Mouse (Mus musculus): ENCODE results near the gene B430305J03Rik. TPM values are rescaled to one million over a fixed set of nuclear protein-coding genes. Genes with fewer than 3 reads are reported as not detected.

The B430305J03Rik gene
- total and polyA plus RNA-seq, 3 experiments = not detected

DNA sequence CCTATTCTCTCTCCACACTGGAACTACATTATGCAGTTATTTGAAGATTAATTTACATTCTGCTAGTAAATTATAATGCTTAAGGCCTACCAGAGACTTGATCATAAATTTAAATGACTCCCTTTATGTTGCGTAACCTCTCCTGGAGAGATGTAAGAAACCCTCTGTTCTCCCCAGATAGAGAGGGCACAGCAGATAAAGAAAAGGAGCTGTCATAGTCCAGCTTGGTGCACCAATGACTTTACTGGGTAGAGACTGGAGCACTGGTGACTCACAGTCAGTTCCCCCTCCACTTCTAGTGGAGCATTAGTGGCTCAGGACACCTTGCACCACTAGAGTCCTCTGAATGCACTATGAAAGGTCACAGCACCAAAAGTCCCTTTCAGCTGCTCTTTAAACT lies 27.1 kb upstream of the B430305J03Rik start:
- no peak for TF ChIP-seq NRF1 (IDR thresholded peaks at IDR 0.05; ENCODE audit: low read depth, low read length)
- no peak for TF ChIP-seq HCFC1 (IDR thresholded peaks at IDR 0.05; ENCODE audit: low read depth, low read length)
- TF ChIP-seq MAFK (IDR thresholded peaks at IDR 0.05; ENCODE audit: insufficient replicate concordance, low read length) = no peak
- TF ChIP-seq CHD1 (IDR thresholded peaks at IDR 0.05; ENCODE audit: low read depth, low read length) = no peak
- TF ChIP-seq BHLHE40 (IDR thresholded peaks at IDR 0.05; ENCODE audit: low read depth, low read length) = no peak
- H3K27ac ChIP-seq (ENCODE audit: insufficient read depth, low read depth) = no peak overlapping the region
- no peak overlapping the region for H3K4me3 ChIP-seq (replicated peaks in 1 of 3; ENCODE audit: low read depth in 2 of 3, low read length in 2 of 3, poor library complexity in 1 of 3)
- H3K4me1 ChIP-seq (ENCODE audit: control insufficient read depth in 1 of 2, insufficient read depth in 2 of 2) = no peaks in the 10 kb centered on the region
- no peak overlapping the region for H3K4me2 ChIP-seq (ENCODE audit: insufficient read depth, low read depth, poor library complexity, severe bottlenecking)
- no peaks in the 10 kb centered on the region for H3K79me2 ChIP-seq (replicated peaks; ENCODE audit: control insufficient read depth, extremely low read depth, insufficient read depth, poor library complexity, severe bottlenecking)
- dilution Hi-C loops (cut with MboI; ENCODE audit: extremely low pct_ligation_motif_present, extremely low pct_unique_long_range_greater_than_20kb, low sequenced_read_pairs) = no loop called here
- no peak overlapping the region for H3K9ac ChIP-seq (ENCODE audit: insufficient read depth, low read depth)
- in situ Hi-C loops (cut with MboI; ENCODE audit: low pct_ligation_motif_present, low pct_unique_long_range_greater_than_20kb, low sequenced_read_pairs) = no loop called here
- H3K36me3 ChIP-seq (replicated peaks in 1 of 2; ENCODE audit: control insufficient read depth in 1 of 2, insufficient read depth in 1 of 2, low read length in 1 of 2) = no peaks in the 10 kb centered on the region
- DNase-seq (ENCODE audit: extremely low read depth) = no peak
- H3K27me3 ChIP-seq (replicated peaks) = no peaks in the 10 kb centered on the region
- peaks cover 46% of the 10 kb centered on the region for H3K9me3 ChIP-seq (replicated peaks; ENCODE audit: low read length)

DNA sequence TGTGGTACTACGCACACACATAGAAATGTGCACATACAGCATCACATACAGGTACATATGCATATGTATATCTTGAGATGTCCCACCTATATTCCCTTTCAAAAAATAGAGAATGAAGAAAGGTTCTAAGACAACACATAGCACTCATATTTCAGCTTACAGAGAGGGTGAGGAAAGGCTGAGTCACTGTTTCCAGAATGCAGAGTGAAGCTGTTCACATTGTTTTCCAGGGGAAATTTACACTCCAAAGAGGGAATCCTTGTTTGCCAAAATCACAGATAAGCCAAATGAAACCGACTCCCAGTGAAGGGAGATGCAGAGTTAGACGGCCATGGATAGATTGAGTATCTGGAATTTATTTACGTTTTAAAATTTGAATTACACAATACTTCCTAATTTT lies 25.8 kb upstream of the B430305J03Rik start:
- dilution Hi-C loops (cut with MboI; ENCODE audit: extremely low pct_ligation_motif_present, extremely low pct_unique_long_range_greater_than_20kb, low sequenced_read_pairs) (no loop called here), in situ Hi-C loops (cut with MboI; ENCODE audit: low pct_ligation_motif_present, low pct_unique_long_range_greater_than_20kb, low sequenced_read_pairs) (no loop called here)
- H3K79me2 ChIP-seq (replicated peaks; ENCODE audit: control insufficient read depth, extremely low read depth, insufficient read depth, poor library complexity, severe bottlenecking) = no peaks in the 10 kb centered on the region
- H3K4me2 ChIP-seq (ENCODE audit: insufficient read depth, low read depth, poor library complexity, severe bottlenecking) = no peak overlapping the region
- H3K27ac ChIP-seq (ENCODE audit: insufficient read depth, low read depth) = no peak overlapping the region
- no peaks in the 10 kb centered on the region for H3K4me1 ChIP-seq (ENCODE audit: control insufficient read depth in 1 of 2, insufficient read depth in 2 of 2)
- TF ChIP-seq ELF1 (IDR thresholded peaks at IDR 0.05; ENCODE audit: low read depth, low read length) (no peak), SIN3A (IDR thresholded peaks at IDR 0.05; ENCODE audit: low read length) (no peak), MEF2A (IDR thresholded peaks at IDR 0.05; ENCODE audit: borderline replicate concordance, low read depth, low read length) (no peak), POLR2AphosphoS2 (IDR thresholded peaks at IDR 0.05; ENCODE audit: low read depth, low read length) (no peak), CHD1 (IDR thresholded peaks at IDR 0.05; ENCODE audit: low read depth, low read length) (no peak), TBP (conservative IDR thresholded peaks at IDR 0.05; ENCODE audit: low read depth, low read length) (no peak), JUND (conservative IDR thresholded peaks at IDR 0.05; ENCODE audit: low read depth, low read length) (no peak)
- DNase-seq (ENCODE audit: extremely low read depth) = no peak
- no peaks in the 10 kb centered on the region for H3K36me3 ChIP-seq (replicated peaks in 1 of 2; ENCODE audit: control insufficient read depth in 1 of 2, insufficient read depth in 1 of 2, low read length in 1 of 2)
- no peaks in the 10 kb centered on the region for H3K27me3 ChIP-seq (replicated peaks)
- H3K9me3 ChIP-seq (replicated peaks; ENCODE audit: low read length) = peaks cover 45% of the 10 kb centered on the region
- H3K9ac ChIP-seq (ENCODE audit: insufficient read depth, low read depth) = no peak overlapping the region
- H3K4me3 ChIP-seq (replicated peaks in 1 of 3; ENCODE audit: low read depth in 2 of 3, low read length in 2 of 3, poor library complexity in 1 of 3) = no peak overlapping the region

DNA sequence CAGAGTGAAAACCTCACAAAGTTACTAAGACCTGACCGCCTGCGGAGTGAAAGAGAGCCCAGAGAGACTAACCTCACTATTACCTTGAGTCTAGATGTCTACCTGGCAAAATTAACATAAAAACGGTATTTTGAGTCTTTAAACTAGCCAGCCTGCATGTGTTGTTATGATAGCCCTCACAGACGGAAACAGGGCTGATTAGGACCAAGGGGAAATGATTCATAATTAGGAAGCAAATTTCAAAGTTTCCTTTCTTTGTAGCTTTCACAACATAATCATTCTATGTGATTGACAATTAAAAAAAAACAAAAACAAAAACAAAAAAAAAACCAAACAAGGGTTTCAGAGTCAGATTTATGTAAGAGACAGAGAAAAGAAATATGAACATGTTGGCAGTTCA lies 20.6 kb upstream of the B430305J03Rik start:
- Histone ChIP-seq H3K4me2 (ENCODE audit: insufficient read depth, low read depth, poor library complexity, severe bottlenecking) (no peak overlapping the region), H3K4me1 (ENCODE audit: control insufficient read depth in 1 of 2, insufficient read depth in 2 of 2) (no peaks in the 10 kb centered on the region), H3K36me3 (replicated peaks in 1 of 2; ENCODE audit: control insufficient read depth in 1 of 2, insufficient read depth in 1 of 2, low read length in 1 of 2) (no peaks in the 10 kb centered on the region), H3K79me2 (replicated peaks; ENCODE audit: control insufficient read depth, extremely low read depth, insufficient read depth, poor library complexity, severe bottlenecking) (no peaks in the 10 kb centered on the region), H3K4me3 (replicated peaks in 1 of 3; ENCODE audit: low read depth in 2 of 3, low read length in 2 of 3, poor library complexity in 1 of 3) (no peak overlapping the region), H3K9ac (ENCODE audit: insufficient read depth, low read depth) (no peak overlapping the region), H3K27me3 (replicated peaks) (no peaks in the 10 kb centered on the region), H3K27ac (ENCODE audit: insufficient read depth, low read depth) (no peak overlapping the region), H3K9me3 (replicated peaks; ENCODE audit: low read length) (peaks cover 30% of the 10 kb centered on the region)
- dilution Hi-C loops (cut with MboI; ENCODE audit: extremely low pct_ligation_motif_present, extremely low pct_unique_long_range_greater_than_20kb, low sequenced_read_pairs) = no loop called here
- no peak for TF ChIP-seq POLR2A (IDR thresholded peaks at IDR 0.05; ENCODE audit: low read depth, low read length)
- no peak for TF ChIP-seq UBTF (IDR thresholded peaks at IDR 0.05; ENCODE audit: low read depth, low read length)
- no peak for TF ChIP-seq MEF2A (IDR thresholded peaks at IDR 0.05; ENCODE audit: borderline replicate concordance, low read depth, low read length)
- TF ChIP-seq POLR2AphosphoS2 (IDR thresholded peaks at IDR 0.05; ENCODE audit: low read depth, low read length) = no peak
- no peak for TF ChIP-seq ZKSCAN1 (IDR thresholded peaks at IDR 0.05; ENCODE audit: borderline replicate concordance, low read depth, low read length)
- no peak for TF ChIP-seq RAD21 (IDR thresholded peaks at IDR 0.05; ENCODE audit: low read depth, low read length)
- TF ChIP-seq USF2 (conservative IDR thresholded peaks at IDR 0.05; ENCODE audit: low read depth, low read length) = no peak
- no peak for DNase-seq (ENCODE audit: extremely low read depth)
- in situ Hi-C loops (cut with MboI; ENCODE audit: low pct_ligation_motif_present, low pct_unique_long_range_greater_than_20kb, low sequenced_read_pairs) = no loop called here

All from CH12.LX (cell line).